Mouse (Mus musculus) spleen, adult 2 months (tissue): ENCODE results near the gene Keg1.

ENCODE experiments used
- CTCF ChIP-seq: fragments of 200-500 bp; IDR thresholded peaks from 2 replicates; pipeline ENCODE4 v1.5.1; 2011; ENCODE audit warnings: mild to moderate bottlenecking, inconsistent platforms; ENCODE audit not compliant: insufficient read depth, insufficient read length, insufficient replicate concordance; ENCODE audit errors: extremely low read depth
- POLR2A ChIP-seq: fragments of 200-500 bp; IDR thresholded peaks from 2 replicates; pipeline ENCODE4 v1.6.1; 2011; ENCODE audit warnings: low read depth, low read length, inconsistent platforms

DNA sequence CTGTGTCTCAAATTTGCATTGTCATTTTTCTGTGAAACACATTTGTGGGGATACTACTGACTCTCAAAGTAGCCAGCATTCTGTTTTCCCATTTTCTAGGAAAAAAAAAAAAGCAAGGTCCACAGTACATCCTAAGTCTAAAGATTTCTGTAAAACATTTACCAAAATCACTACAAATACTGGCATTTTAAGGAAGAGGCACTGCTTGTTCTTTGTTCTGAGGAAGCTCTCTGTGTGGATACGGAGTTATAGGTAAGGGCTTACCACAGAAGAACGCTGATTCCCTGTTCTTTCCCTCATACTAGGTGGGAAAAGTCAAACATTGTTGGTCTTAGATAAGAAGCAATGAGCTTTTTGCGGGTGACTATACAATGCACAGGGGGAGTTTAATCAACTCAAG, at the start of gene Keg1:
- TF ChIP-seq CTCF (no peak), POLR2A (no peak)
